Mouse (Mus musculus) cerebellum, adult 18-20 months (tissue): ENCODE data around the gene Lztfl1.
"Not testable (repeated sequence)": the region's sequence is repeated elsewhere in the genome, so short reads cannot be mapped to it uniquely, and the experiment has no call there.

ENCODE experiments used
- DNase-seq, 2 experiments: peaks; one replicate each; pipeline ENCODE4 v3.0.0; 2021

Gene Lztfl1

DNA sequence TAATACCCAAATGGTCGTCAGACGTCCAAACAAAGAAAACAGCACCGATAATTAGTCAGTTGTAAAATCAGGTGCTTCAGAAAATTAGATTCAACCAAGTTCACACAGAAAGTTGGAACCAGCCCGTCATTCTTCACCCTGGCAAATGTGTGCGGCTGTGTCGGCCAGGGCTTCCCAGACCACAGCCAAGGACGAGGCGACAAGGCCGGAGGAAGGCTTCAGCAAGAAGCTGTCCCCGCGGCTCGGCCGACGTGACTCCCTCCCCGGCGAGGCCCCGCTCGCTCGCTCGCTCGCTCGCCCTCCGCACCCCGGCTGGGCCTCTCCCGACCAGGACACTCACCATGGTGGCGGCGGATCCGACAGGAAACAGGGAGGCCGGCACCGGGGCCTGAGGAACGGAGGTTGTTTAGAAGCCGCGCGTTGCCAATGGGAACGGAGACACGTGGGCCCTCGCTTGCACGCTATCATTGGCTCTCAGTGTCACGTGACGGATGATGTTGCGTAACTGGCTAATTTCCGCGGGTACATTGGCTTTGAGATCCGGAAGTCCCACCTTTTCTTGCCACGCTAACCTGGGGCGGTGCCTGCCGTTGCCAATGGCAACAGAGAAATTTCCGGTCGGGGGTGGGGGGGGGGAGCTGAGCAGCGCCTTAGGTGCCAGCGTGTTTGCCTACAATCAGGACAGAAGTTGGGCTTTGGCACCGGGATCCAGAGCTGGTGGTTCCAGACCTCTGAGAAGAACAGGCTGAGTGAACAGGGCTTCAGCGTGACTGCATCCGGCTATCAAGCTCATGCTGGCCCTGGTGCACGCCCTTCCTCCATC lies at the start of gene Lztfl1:
Gene Lztfl1, minus strand, starts transcription at position 512 of the 823 bp plus-strand sequence.
- peak; percentile 93 to 98 for DNase-seq

DNA sequence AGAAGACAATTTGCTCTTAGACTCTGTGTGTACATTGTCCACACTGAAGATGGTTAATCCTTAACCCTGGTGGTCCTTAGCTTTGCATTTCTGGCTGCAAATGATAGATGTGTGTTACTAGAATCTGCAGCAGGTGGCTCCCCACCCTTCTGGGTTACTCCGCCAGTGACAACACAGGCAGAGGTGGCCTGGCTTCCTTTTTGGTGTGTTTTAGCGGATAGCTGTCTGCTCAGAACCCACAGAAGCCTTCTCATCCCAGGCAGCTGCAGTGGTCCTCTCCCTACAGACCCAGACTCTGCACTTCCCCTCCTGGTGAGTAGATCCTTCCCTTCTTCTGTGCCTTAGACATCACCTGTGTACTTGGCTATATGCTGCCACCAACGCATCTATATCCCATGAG lies 49.5 kb upstream of the Lztfl1 start:
- DNase-seq = no peak

DNA sequence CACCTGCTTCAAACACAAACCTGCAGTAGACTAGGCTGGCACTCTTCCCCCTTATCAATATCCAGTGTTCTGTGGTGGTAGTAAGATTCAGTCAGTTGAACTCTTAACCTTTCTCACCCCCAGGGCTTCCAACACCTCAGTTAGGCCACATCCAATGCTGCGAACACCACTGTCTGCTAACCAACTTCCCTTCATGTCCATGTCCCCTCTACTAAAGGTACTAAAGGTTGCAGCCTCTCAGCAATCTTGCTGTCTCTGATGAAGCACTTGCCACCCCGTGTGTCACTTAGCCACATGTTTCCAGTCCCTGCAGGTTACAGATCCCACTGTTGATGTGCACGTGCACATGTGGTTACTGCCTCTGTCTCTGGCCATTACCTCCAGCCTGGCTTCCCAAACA lies 46.3 kb upstream of the Lztfl1 start:
- DNase-seq = no peak

DNA sequence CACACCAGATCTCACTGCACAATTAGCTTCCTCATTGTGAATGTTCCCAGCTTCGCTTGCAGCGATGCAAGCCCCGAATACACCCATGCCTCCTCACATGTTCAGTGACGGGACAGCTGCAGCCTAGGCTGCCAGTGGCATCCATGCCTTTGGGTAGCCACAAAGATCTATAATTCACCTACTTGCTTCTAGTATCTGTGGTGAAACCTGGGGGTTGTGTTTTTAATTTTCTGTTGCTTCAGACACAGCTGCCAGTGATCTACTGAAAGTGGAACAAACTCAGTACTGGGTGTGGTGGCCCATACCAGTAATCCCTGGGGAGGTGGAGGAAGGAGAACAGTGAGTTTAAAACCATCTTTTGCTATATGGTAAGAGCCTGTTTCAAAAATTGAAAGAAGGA lies 45.4 kb upstream of the Lztfl1 start:
- DNase-seq = no peak

DNA sequence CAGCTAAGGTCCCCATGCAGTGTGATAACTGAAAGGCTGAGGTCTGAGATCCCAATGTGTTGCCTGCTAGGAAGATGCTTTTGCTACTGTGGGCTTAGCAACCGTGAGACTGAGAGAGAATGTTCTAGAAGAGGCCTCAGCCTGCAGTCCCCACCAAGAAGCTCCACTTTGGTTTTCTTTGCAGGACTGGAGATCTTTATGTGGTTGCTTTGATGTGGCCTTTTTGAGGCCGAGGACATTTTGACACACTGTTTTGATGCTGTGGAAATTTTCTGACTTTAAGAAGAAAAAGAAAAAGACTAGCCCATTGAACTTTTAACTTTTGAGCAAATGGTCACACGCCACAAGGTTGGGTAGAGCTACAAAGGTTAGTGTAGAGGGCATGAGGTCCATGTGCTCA lies 43.3 kb upstream of the Lztfl1 start:
- no peak for DNase-seq

DNA sequence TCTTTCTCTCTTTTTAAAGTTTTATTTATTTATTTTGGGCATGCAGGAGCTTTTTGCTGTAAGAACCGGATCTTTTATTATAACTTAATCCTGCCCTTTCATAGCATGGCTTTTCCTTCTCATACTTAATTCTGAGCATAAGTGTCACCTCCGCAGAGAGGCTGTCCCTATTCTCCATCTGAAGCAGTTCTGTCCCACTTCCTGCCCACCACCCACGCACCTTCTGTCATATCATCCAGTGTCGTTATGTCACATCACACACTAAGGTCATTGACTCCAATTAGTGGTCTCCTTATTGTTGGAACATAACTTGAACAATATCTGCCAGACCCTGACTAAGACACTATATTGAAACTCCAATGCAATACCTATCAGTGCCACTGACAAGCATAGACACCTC lies 41.1 kb upstream of the Lztfl1 start:
- no peak for DNase-seq

DNA sequence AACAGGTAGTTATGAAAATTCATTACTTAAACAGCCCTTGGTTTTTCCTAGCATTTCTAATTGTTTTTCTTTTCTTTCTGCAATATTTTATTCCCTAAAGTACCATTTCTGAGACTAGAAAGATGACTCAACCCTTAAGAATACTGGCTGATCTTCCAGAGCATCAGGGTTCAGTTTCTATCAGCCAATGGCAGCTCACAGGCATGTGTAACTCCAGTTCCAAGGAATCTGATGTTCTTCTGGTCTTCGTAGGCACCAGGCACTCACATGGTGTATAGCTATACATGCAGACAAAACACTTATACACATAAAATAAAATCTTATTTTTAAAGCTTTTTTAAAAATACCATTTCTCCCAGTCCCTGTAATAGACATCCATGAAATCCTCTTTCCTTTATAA lies 40.7 kb upstream of the Lztfl1 start:
- DNase-seq = no peak

DNA sequence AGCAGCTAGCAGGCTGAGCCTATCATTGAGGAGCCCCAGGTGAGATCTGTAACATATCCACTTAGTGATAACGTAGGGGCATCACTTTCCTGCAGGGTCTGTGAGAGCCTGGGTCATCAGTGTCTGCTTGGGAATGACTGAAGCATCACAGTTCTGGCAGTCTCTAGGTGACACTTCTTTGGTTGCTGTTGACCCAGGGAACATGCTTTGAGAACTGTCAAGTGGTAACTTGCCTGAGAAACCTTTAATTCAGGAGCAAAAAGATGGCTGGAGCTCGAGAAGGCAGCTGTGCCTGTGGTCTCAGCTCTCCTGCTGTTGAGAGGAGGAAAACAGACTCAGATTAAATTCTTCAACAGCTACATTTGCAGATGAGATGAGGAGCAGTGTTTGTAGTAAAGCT lies 39.8 kb upstream of the Lztfl1 start:
- no peak for DNase-seq

DNA sequence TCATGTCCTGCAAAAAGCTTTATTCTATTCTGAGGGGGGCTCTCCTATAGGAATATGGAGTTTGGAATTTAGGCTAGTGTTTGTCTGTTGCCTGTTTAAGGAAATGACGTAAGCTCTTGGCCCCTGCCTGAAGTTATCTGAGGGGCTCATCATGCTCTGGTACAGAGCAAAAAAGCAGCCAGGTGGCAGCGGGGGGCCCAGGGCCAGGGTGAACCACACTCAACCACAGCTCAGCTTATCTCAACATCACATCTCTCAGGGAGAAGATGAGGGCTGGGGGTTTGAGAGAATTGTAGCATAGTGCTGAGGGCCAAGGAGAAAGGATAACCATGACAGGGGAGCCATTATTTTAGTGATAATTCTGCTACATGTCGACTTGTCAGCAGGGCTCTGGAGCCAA lies 39.3 kb upstream of the Lztfl1 start:
- DNase-seq = no peak

DNA sequence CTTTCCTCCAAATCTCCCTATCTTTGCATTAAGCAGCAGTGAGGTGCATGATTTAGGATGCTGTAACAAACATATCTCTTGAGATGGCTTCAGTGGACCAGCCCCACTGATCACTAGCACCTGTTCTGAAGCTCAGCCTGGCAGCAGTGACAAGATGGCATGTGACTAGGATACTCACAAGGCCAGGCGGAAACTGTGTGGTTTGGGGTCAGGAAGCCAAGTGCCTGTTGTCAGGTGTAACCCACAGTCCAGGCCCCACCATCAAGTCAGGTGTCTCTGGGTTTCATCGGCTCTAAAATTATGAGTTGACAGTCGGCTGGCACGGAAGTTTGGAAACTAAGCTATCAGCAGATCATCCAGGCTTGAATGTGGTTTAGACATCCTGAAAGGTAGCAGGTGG lies 36.8 kb upstream of the Lztfl1 start:
- DNase-seq = no peak

DNA sequence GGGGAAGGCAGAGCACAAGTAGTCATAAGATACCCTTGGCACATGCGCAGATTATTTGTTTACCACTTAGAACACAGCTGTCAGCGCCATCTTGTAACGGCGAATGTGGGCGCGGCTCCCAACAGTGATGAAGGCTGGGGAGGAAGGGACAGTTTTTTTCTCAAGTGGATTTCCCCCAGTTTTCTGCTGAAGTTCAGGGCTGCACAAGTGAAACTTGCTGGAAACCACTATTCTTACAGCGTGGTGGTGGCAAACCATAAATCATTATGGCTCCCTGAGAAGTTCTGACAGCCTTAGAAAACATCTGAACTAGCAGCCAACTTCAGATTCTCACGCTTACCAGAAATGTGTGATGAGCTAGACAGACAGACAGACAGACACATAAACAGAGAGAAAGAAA lies 32.2 kb upstream of the Lztfl1 start:
- DNase-seq = not testable (repeated sequence)

DNA sequence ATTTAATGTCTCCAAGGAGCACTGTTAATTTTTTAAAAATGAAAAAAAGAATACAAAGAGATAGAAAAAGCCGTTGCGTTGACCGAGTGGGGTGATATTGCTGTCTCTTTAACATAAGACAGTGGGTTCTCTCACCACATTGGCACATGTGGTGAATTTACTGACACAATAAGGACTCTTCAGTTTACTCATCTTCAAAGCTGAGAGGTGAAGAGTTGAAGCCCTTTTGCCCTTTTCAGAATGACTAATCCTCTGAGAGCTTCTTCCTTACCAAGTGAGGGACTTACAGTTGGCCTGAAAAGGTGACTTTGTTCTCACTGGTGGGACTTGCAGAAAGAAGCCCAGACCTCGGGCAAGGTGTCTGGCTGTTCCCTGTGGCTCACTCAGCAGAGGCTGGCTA lies 23.3 kb upstream of the Lztfl1 start:
- no peak for DNase-seq

DNA sequence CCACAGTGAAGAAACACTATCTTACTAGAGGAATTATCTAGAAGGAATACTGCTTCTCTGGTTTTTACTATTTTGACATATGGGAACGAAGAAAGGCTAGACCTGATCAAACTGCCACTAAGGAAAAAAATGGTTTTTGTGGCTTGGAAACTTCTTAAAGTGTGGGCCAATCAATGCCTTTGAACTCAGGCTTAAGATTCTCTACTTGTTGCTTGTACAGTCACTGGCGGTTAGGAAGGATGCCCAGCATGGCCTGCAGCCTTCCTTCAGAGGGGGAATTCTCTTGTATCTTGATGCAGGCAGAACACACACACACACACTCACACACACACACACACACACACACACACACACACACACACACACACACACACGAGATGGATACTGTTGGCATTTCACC lies 16.6 kb upstream of the Lztfl1 start:
- DNase-seq = no peak

DNA sequence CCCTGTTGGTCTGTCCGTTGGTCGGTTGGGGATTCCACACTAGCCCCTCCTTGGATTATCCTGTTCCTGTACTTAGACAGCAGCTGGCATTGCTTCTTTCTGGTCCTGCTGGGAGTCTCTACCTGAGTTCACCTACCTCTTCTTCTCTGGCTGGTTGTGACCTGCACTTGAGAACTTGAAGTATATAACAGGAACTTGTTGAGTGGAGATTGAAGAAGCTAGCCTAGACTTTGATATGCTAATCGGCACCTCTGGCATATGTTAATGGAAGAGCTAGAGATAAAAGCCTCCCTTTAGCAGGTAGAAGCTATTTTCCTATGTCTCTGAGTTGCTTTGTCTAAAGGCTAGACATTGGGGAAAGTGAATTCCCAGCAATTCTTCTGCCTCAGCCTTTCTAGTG lies 13.8 kb upstream of the Lztfl1 start:
- no peak for DNase-seq

DNA sequence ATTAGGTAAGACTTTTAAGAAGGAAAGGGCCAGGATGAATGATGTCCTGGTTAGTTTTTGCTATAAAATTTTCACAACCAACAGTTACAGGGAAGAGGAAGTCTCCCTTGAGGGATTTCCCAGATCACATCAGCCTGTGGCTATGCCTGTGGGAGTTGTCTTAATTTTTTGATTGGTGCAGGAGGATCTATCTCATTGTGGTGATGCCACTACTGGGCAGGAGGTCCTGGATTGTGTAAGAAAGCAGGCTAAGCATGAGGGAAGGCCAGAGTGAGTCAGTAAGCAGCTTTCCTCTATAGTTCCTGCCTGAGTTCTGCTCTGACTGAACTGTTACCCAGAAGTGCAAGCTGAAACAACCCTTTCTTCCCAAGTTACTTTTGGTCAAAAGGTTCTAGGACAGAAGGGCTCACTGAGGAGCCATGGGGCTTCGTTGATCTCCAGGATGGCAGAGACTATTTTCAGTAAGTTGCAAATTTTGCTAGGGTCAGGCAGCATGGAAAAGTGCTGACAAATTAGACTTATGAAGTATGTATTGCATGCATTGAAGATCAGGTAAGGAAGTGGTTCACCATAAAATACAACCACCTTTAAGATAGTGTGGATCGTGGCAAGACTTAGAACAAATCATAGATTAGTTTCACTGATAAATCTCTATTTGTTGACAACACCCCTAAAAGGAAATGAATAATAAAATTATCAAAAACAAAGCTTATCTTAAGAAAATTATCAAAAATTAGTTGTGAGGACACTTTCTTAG lies 5.4 kb upstream of the Lztfl1 start:
- DNase-seq = no peak

DNA sequence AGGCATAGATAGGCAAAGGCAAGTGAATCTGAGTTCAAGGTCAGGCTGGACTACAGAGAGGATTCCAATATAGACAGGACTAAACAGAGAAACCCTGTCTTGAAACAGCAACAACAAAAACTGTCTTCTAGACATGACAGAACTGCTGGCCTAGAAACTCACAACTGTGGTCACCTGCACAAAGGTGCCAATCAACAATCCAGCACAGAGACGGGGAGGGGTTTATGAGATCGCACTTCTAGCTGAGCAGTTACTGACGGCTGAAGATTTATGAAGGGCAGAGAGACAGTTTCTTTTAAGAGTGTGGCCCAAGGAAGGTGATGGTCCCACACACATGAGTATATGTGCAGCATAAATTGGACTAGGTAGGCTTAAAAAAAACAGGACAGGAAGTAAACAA lies 1.2 kb downstream of the Lztfl1 start:
- DNase-seq = no peak

DNA sequence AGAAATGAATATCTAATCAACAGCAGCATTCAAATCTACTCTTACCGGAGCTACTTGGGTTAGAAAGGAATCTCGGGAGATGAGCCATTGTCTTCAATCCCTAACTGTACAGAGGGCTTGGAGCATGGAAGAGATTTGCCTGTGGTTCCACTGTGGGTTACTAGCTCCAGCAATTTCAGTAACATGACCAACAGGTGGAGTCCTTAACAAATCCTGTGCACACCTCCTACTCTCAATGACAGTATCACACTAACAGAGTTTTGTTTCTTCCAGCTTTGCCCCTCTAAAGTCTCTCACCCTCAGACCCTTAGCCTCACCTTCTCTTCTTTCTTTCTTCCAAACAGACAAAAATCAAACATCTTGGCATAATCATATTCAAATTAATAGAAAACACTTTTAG lies 4.4 kb downstream of the Lztfl1 start:
- DNase-seq = no peak

DNA sequence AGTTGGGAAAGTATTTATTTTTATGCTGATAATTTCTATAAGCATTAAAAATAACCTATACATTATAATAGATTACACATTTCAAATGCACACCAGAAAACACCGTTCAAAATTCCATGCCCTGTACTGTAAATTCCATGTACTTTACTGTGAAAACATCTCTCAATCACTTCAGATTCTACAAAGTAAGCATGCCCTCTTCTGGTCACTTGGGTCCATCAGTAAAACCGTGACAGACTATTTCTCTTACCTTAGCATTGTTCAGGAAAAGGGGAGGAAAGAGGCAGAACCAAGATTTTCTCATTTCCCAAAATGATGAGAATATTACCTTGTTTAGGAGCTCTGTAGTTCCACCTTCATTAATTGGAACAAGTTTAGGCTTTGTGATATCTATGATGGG lies 8.3 kb downstream of the Lztfl1 start:
- no peak for DNase-seq

DNA sequence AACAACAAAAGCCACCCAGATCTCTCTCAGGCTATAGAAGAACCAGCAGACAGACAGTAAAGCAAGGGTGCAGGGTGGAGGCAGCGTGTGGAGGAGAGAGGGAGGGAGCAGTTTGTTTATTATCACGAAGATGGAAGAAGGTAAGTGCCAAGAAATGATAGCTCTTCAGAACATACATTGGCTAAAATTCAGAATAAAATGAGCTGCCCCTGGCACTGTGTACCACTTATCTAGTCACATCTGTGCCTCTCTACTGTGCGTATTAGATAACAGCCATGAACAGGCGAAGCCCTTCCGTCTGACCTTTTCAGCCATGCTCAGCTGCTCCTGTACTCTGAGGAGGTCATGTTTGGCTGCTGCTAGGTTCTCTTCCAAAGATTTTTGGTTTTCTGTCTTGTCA lies 15.7 kb downstream of the Lztfl1 start:
- no peak for DNase-seq

DNA sequence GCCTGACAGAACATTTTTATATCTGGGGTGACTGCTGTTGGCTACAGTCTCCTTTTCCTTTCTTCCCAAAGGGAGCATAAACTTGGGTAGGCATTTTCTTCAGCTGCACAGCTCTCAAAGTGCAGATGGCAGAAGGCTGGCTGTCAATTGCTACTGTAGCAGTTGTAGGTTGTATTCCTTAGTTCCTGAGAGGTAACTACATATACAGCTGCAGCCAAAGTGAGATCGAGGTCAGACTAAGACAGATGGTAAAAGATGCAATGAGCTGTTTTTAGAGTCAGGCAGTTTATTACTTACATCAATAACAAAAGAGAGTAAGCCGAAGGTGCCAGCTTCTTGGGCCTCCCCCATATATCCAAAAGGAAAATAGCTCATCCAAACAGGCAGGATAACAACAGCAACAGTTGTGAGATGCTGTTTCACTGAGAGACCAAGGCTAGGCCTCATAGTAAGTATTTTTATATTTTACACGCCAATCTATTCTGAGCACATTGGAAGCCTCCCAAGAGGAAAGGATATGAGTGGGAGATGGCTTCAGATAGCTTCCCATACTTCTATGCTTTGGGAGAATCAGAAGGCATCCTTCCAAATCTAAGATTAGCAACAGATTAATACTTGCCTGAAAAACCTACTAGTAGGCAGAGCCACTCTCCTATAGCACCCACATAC lies 21.7 kb downstream of the Lztfl1 start:
- DNase-seq = no peak

DNA sequence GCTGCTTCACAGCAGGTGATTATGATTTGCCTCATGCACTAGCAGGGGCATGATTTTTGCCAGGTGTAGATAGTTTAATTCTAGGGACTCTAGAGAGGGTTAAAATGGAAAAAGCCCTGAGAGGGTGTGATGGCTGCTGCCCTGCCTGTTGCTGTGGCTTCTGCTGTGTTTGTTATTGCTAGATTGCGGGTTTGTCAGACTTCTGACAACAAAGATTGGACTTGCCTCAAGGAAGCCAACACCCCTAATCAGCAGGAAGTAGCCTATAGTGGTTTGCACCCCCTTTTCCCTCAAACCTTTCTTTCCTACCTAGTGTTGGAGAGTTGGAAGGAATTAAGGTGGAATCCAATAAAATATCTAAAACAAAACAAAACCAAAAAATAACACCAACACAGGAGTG lies 29.3 kb downstream of the Lztfl1 start:
- no peak for DNase-seq

DNA sequence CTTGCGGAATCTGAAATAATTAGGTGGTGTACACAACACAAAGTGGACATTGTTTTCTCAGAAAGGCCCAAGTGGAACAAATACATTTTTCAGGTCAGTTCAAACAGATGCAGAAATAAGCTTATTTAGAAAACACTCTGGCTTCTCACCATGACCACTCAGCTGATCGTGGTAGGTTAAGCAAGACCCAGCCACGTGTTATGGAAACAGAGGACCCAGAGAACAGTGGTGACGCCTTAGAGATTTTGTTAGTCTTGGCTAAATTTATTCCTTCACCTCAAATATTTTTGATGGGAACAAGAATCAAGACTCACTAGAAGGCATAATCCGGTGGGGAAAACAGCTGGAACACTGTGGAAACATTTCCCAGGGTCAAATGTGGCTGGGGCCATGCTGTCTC lies 31.3 kb downstream of the Lztfl1 start:
- no peak for DNase-seq

DNA sequence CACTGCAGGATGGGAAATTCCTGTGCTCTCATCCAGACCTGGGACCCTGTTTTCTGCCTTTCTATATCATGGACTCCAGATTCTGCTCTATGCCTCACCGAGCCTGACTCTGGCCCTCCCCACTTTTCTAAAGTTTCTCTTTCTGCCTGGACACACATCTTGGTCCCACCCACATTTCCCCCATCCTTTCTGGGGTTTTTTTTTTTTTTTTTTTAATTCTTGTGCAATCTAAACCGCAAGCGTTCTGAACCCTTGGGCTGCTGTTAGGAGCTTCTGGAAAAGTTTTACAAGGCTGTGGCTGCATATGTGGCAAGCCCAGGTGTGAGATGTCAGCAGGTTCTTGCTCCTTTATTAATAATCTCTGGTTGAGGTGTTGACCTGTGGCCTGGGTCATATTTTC lies 33.8 kb downstream of the Lztfl1 start:
- no peak for DNase-seq

DNA sequence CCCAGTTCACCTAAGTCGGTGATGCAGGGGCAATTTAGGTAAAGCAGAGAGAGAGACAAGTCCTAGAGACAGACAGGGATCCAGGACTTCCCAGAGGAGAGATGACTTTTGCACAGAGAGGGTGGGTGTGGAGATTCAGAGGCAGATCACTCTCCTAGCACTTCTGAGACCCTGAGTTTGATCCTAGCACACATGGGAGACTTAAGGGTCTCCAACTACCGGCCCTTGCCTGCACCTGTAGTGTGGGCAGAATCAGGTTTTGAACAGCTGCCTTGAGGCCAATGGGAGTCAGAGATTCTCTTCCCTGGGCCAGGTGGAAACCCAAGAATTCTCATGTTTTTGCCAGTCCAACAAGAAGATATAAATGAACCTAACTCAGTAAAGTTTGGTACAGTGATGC lies 38.3 kb downstream of the Lztfl1 start:
- DNase-seq = no peak
